Mouse (Mus musculus) C2C12 (cell line): Measurements from ENCODE around the gene Gm20696.

Experiments used
- CTCF ChIP-seq: IDR thresholded peaks from one replicate; pipeline ENCODE4 v1.5.1; 2011; ENCODE audit not compliant: control insufficient read depth, insufficient read depth, insufficient read length
- FOSL1 ChIP-seq: IDR thresholded peaks from one replicate; pipeline ENCODE4 v1.8.0; 2011; ENCODE audit warnings: mild to moderate bottlenecking, low read length; ENCODE audit not compliant: poor library complexity, insufficient read depth, severe bottlenecking
- MYOD1 ChIP-seq: IDR thresholded peaks from one replicate; pipeline ENCODE4 v1.6.1; 2011; ENCODE audit warnings: low read depth; ENCODE audit not compliant: control insufficient read depth, insufficient read length
- USF1 ChIP-seq: IDR thresholded peaks from one replicate; pipeline ENCODE4 v1.6.1; 2011; ENCODE audit warnings: low read depth, mild to moderate bottlenecking, control low read depth, moderate library complexity

GRCm38 (mm10) chr6:99660443-99660842 is 6.2 kb downstream of the Gm20696 start:
- TF ChIP-seq CTCF (no peak), MYOD1 (no peak), USF1 (no peak), FOSL1 (no peak)
